Mouse (Mus musculus) small intestine, adult 2 months (tissue): ENCODE results near the gene Col4a2. TPM values are rescaled to one million over a fixed set of nuclear protein-coding genes. Genes with fewer than 3 reads are reported as not detected.

Experiments
- H3K27ac ChIP-seq: fragments of 200-500 bp; 2 replicates; pipeline ENCODE4 v1.5.1; 2012; ENCODE audit warnings: low read depth, low read length, control low read depth, inconsistent platforms; ENCODE audit not compliant: insufficient read depth
- H3K27me3 ChIP-seq: fragments of 200-500 bp; 2 replicates; pipeline ENCODE4 v1.6.1; 2012; ENCODE audit warnings: mild to moderate bottlenecking, moderate library complexity, low read length, inconsistent platforms; ENCODE audit not compliant: control insufficient read depth, insufficient read depth
- H3K36me3 ChIP-seq: fragments of 200-500 bp; 2 replicates; pipeline ENCODE4 v1.6.1; 2012; ENCODE audit warnings: mild to moderate bottlenecking, low read length, control low read depth, inconsistent platforms; ENCODE audit not compliant: control insufficient read depth, insufficient read depth
- H3K4me1 ChIP-seq: fragments of 200-500 bp; 2 replicates; pipeline ENCODE4 v1.6.1; 2012; ENCODE audit warnings: low read length, inconsistent platforms, mixed read lengths; ENCODE audit not compliant: control insufficient read depth, insufficient read depth, insufficient read length
- H3K4me3 ChIP-seq: fragments of 200-500 bp; 2 replicates; pipeline ENCODE4 v1.5.1; 2012; ENCODE audit warnings: low read depth, mild to moderate bottlenecking, control low read depth, inconsistent platforms, low read length, moderate library complexity
- CTCF ChIP-seq: fragments of 200-500 bp; IDR thresholded peaks from 2 replicates; pipeline ENCODE4 v1.5.1; 2012; ENCODE audit warnings: low read depth, mild to moderate bottlenecking, control low read depth, inconsistent platforms, low read length, moderate library complexity, mixed read lengths; ENCODE audit not compliant: insufficient replicate concordance, insufficient read length; ENCODE audit errors: extremely low read depth
- POLR2A ChIP-seq: fragments of 200-500 bp; IDR thresholded peaks from 2 replicates; pipeline ENCODE4 v1.6.1; 2012; ENCODE audit warnings: low read depth, mild to moderate bottlenecking, control low read depth, inconsistent platforms, low read length, moderate library complexity
- WGBS: fragments of 180-500 bp; shearing (Covaris S2); methylation state at CpG from one replicate; pipeline ENCODE4 v1.1.7; 2018; 5-methylcytosine and 5-hydroxymethylcytosine counted together
- polyA plus RNA-seq: library from polyadenylated mRNA; depleted of rRNA; stranded (reverse); fragments of >200 nt; gene quantifications from 2 replicates; pipeline ENCODE4 v1.2.3, GENCODE M21; 2012

Gene Col4a2
- polyA plus RNA-seq, 1 experiment: 35.6 TPM

DNA sequence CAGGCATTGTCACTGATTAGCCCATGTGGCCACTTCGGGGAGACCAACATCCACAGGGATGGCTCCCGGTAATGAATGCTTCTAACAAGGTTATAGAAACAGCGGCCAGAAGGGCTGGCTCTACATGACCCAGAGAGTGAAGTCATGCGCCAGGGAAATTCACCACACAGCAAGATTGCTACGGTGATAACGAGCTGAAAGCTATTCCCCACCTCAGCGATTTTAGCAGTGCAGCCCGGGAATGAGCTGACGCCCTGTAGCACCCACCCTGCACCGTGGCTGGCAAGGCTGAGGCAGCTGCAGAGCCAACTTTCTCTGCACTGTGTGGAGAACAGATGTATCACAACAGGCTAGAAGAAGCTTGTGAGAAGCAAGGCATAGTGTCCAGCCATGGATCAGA lies 30.5 kb upstream of the Col4a2 start:
- Histone ChIP-seq H3K4me1 (peaks cover 5% of the 10 kb centered on the region), H3K27ac (no peak overlapping the region), H3K36me3 (no peaks in the 10 kb centered on the region), H3K27me3 (no peaks in the 10 kb centered on the region), H3K4me3 (no peak overlapping the region)
- WGBS: 70% methylated on average over 10 of the region's 10 CpGs
- no peak for TF ChIP-seq POLR2A
- TF ChIP-seq CTCF: no peak

- Histone ChIP-seq H3K27me3 (no peaks in the 10 kb centered on the region), H3K36me3 (no peaks in the 10 kb centered on the region), H3K27ac (no peak overlapping the region), H3K4me1 (peaks cover 5% of the 10 kb centered on the region), H3K4me3 (no peak overlapping the region)
- TF ChIP-seq CTCF (no peak), POLR2A (no peak)
- WGBS: 75% methylated on average over 7 of the region's 7 CpGs
Observed at GRCm38 (mm10) chr8:11282696-11283095, 29.9 kb upstream of the Col4a2 start.

DNA sequence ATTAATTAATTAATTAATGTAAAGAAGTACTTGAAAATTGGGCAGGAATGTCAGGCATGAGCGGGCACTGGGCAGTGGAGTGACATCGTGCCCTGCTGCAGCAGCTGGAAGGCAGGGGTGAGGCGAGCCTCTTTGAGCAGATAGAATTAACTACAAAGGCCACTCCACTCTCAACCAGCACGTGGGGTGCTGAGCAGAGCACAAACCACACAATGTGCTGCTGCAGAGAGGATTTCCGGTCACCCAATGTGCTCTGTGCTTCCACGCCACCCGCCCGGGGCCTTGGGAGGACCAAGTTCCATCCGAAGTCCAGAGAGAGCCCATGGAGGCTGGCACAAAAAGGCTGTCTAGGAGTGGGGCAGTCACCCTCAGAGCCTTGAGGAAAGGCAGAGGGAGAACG lies 29.4 kb upstream of the Col4a2 start:
- no peaks in the 10 kb centered on the region for H3K36me3 ChIP-seq
- 70% methylated on average over 10 of the region's 10 CpGs for WGBS
- no peaks in the 10 kb centered on the region for H3K27me3 ChIP-seq
- no peak overlapping the region for H3K27ac ChIP-seq
- TF ChIP-seq POLR2A: no peak
- no peak for TF ChIP-seq CTCF
- H3K4me3 ChIP-seq: no peak overlapping the region
- H3K4me1 ChIP-seq: peaks cover 5% of the 10 kb centered on the region

DNA sequence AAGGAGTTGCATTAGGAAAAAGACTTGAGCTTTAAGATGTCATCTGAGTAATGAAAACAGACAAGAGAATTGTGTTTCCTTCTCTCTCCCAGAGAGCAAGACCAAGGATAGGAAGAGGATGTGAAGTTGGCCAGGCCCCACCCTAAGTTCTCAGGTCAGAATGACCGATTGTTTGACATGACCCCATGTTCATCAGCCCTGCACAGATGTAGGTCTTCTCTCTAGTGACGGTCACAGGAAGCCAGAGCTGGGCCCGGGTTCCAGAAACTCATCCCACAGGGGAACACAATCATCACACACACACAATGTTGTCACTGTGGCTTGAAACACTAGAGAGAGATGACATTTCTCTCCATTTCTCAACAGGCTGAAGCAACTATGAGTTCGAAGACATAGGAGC lies 27.2 kb upstream of the Col4a2 start:
- Histone ChIP-seq H3K27ac (no peak overlapping the region), H3K4me3 (no peak overlapping the region), H3K36me3 (no peaks in the 10 kb centered on the region), H3K4me1 (peaks cover 2% of the 10 kb centered on the region; the same call in 1 of the 2 replicates), H3K27me3 (no peaks in the 10 kb centered on the region)
- 73% methylated on average over 4 of the region's 4 CpGs for WGBS
- TF ChIP-seq POLR2A: no peak
- TF ChIP-seq CTCF: no peak

- WGBS: 76% methylated on average over 3 of the region's 3 CpGs
- no peaks in the 10 kb centered on the region for H3K36me3 ChIP-seq
- no peaks in the 10 kb centered on the region for H3K27me3 ChIP-seq
- TF ChIP-seq CTCF (no peak), POLR2A (no peak)
- no peak overlapping the region for H3K27ac ChIP-seq
- no peak overlapping the region for H3K4me3 ChIP-seq
- peaks cover 2% of the 10 kb centered on the region; the same call in 1 of the 2 replicates for H3K4me1 ChIP-seq
Observed at GRCm38 (mm10) chr8:11287139-11287538, 25.5 kb upstream of the Col4a2 start.

DNA sequence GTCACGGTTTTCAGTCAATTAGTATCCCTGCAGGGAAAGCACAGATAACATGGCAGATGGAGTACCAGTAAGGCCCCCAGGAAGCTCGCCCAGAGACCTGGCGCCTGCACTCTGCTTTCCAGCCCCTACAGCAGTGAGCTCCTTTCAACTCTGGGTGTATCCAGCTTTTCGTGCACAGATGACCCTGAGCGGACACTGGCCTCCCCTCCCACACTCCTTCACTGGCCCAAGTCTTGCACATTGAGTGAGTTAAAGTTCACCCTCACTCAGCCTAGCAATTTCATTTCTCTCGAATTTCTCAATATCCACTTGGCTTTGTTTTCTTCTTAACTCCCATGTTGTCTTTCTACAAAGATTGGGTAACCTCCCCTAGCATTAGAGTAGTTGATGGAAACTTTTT lies 24.3 kb upstream of the Col4a2 start:
- WGBS: 62% methylated on average over 6 of the region's 6 CpGs
- no peaks in the 10 kb centered on the region for H3K4me1 ChIP-seq
- H3K27ac ChIP-seq: no peak overlapping the region
- no peak overlapping the region for H3K4me3 ChIP-seq
- H3K27me3 ChIP-seq: no peaks in the 10 kb centered on the region
- TF ChIP-seq CTCF (no peak), POLR2A (no peak)
- no peaks in the 10 kb centered on the region for H3K36me3 ChIP-seq

DNA sequence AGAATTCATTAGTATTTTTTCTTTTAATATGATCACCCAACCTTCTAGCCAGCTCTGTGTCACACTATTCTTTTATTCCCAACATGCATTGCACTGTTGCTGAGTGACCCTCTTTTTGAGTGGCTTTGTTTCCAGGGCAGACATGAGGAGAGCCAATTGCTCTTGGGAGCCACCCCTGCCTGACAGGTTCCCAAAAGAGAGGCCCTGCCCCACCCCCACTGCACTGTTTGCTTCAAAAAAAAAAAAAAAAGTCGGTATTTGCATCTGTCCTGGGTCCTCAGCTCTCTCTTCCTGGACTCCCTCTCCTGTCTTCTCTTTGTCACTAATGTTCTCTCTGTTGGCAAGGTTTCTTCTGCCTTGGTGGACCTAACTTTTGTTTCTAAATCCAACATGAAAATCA lies 22.1 kb upstream of the Col4a2 start:
- H3K27me3 ChIP-seq: no peaks in the 10 kb centered on the region
- H3K4me1 ChIP-seq: no peaks in the 10 kb centered on the region
- TF ChIP-seq CTCF (no peak), POLR2A (no peak)
- no peak overlapping the region for H3K27ac ChIP-seq
- H3K36me3 ChIP-seq: no peaks in the 10 kb centered on the region
- no peak overlapping the region for H3K4me3 ChIP-seq
- 0% methylated on average over 1 of the region's 1 CpGs for WGBS

GRCm38 (mm10) chr8:11292611-11293010 lies 20.0 kb upstream of the Col4a2 start:
- no peak overlapping the region for H3K27ac ChIP-seq

More at GRCm38 (mm10) chr8:11292611-11293010, 20.0 kb upstream of the Col4a2 start:
- WGBS: 46% methylated on average over 3 of the region's 3 CpGs
- TF ChIP-seq CTCF: no peak
- TF ChIP-seq POLR2A: no peak
- Histone ChIP-seq H3K36me3 (no peaks in the 10 kb centered on the region), H3K4me3 (no peak overlapping the region), H3K4me1 (no peaks in the 10 kb centered on the region), H3K27me3 (no peaks in the 10 kb centered on the region)
